Mouse (Mus musculus): ENCODE results near the gene Ctrb1.

The Ctrb1 gene

DNA sequence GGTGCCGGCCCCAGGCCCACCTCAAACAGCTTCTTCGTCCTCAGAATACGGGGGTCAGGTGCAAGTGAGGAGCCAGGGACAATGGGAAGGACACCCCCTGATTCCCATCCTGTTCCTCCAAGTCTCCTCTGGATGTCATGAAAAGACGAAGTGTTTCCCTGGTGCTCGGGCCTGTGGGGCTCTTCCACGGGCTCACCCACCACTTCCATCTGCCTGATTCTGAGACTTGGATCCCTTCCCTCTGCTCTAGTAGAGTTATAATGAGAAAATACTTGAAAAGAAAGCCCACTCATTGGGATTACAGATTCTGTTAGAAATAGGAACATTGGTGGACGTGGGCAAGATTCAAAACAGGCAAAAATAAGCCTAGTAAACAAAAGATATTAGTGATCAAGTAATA is 12.0 kb downstream of the Ctrb1 start:
- no peak for DNase-seq

- DNase-seq, result peak; percentile 35
Observed at GRCm38 (mm10) chr8:111678111-111678510, 12.7 kb downstream of the Ctrb1 start.

DNA sequence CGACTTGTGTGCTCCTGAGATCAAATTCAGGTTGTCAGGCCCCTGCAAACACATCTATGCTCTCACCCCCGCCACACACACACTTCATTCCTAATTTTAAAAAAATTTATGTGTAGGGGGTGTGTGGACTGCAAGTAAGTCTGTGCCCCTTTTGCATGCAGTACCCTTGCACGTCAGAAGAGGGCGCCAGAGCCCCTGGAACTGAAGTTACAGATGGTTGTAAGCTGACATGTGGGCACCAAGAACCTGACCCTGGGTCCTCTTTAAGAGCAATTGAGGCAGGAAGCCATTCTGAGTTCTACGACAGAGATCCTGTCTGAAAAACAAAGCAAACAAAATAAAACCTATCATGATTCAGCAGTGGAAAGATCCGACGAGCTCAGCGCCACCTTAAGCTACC is 14.6 kb downstream of the Ctrb1 start:
- DNase-seq, result peak; percentile 44

- no peak for DNase-seq
Observed at GRCm38 (mm10) chr8:111666751-111667150, 24.1 kb downstream of the Ctrb1 start.

- peak; percentile 68 for DNase-seq
Observed at GRCm38 (mm10) chr8:111662473-111662872, 28.3 kb downstream of the Ctrb1 start.

- DNase-seq, result no peak
Observed at GRCm38 (mm10) chr8:111658819-111659423, 31.9 kb downstream of the Ctrb1 start.

GRCm38 (mm10) chr8:111657312-111657854 is 33.4 kb downstream of the Ctrb1 start:
- no peak for DNase-seq

DNA sequence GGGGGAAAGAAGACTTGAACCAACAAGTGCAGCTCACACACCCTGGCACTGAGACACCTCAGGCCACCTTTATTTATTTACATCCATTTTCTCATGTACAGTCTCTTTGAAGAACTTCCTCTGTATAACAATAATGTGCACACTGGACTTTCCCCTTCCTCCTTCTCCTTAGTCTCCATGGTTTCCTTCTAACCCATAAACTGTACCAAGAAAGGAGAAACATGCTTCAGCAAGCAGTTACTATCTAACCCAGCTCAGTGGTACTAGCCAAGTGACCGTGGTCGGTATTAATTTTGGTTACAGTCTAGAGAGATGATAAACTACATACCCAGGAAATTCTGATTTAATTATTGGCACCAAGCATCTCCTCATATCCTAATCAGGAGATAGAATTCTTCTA is 37.3 kb downstream of the Ctrb1 start:
- no peak for DNase-seq

- no peak for DNase-seq
Observed at GRCm38 (mm10) chr8:111650651-111651050, 40.2 kb downstream of the Ctrb1 start.

GRCm38 (mm10) chr8:111648834-111649233 is 42.0 kb downstream of the Ctrb1 start:
- no peak for DNase-seq

DNA sequence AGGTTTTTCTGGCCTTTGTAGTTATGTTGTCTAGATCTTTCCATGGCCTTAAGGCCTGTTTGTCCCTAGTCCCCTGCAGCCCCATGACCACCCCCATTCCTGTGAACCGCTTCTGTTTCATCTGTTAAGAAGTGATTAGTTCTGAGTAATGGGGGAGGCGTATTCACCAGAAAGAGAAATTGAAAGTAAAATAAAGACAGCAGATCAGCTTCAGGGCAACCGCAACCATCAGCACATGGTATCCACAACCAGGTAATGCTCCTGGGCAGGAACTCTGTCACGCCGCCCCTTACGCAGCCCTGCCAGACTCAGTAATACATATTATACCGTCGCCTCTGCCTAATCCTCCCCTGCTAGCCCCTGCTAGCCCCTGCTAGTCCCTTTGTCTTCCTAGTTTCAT is 45.1 kb downstream of the Ctrb1 start:
- DNase-seq, result no peak

- peak; percentile 53 for DNase-seq
Observed at GRCm38 (mm10) chr8:111644286-111645051, 46.3 kb downstream of the Ctrb1 start.

GRCm38 (mm10) chr8:111643264-111644141 is 47.3 kb downstream of the Ctrb1 start, which contains the start of gene Zfp1:
TSS of gene Zfp1 (plus strand) at chr8:111643401.
- peak; percentile 92 for DNase-seq

DNA sequence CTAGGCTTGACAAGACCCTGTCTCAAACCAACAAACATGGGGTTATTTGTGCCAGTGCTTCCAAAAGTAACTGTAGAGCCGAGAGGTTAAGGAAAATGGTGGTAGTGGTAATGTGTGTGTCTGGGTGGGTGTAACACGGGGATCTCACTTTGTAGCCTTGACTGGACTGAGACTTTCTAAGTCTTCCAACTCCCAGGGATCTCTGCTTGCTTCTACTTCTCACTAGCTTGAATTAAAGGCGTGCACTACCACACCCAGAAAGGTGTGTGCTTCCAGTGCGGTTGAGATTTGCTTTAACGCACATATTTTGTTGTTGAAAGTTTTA is 47.9 kb downstream of the Ctrb1 start:
- no peak for DNase-seq

- DNase-seq, result peak; percentile 18
Observed at GRCm38 (mm10) chr8:111642496-111642895, 48.3 kb downstream of the Ctrb1 start.

DNA sequence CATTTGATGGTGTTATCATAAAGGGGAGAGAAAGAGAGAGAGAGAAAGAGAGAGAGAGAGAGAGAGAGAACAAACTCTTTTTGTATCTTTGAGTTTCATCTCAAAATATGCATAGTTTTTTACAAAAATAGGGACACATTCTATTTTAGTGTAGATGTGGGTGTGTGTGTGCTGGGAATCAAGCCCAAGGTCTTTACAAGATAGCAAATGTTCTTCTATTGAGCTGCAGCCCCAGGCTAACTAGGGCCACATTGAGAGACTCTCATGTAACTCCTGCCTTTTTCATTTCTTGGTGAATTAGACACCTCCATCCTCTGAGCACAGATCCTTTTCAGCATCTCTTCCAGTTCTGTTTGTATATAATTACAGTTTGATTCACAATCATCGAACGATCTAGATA is 49.7 kb downstream of the Ctrb1 start:
- DNase-seq, result no peak

GRCm38 (mm10) chr8:111638086-111638485 is 52.7 kb downstream of the Ctrb1 start:
- DNase-seq, result no peak

Measured in thymus, postnatal 25 days (tissue).